Comparison of ENCODE assay signal across 8 mouse cellular contexts in the genomic region with DNA sequence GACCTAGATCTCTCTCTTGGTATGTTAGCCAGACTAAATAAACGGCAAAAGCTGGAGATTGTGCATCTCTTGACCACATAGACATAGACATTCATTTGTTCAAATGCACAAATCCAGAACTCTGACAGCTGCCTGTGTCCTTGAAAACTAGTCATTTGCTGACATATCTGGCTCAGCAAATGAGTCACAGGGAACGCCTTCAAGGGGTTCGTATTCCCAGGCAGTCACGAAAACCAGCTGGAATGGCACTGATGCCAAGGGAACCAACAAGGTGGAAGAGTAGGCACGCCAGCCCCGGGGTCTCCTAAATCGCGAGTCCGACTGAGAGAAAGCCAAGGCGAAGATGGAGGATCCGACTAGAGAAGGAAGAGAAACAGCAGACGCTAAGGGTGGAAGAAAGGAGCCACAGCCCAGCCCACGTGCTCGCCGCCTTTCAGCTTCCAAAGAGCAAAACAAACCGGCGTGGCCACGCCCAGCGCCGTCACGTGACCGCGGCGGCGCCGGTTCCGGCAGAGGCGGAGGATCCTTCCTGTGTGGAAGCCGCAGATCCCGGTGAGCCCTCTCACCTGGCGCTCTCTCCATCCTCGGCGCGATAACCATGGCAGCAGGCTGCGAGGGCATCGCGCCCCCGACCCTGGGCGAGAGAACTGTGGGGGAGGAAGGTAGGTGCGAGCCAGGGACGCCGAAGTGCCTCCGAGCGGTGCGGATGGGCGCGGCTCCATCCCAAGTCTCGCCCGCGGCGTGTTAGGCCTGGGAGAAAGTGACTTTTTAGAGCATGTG. TPM values are rescaled to one million over a fixed set of nuclear protein-coding genes. Genes with fewer than 3 reads are reported as not detected.
DNase-seq lines count a peak whose midpoint lies in the region; ATAC-seq lines count a peak whose summit lies in the region.

A gene (plus strand): TSS at position 498 of the 780 bp plus-strand sequence.

- peak within 1 kb of the TSS; percentile 92 for H3K9ac ChIP-seq in heart, embryonic 14.5 days (ENCODE audit: low read length)
- peak within 1 kb of the TSS; percentile 97 for H3K9ac ChIP-seq in liver, embryonic 12.5 days

- peak within 1 kb of the TSS in 1 of 2 experiments; percentile 61; a peak in 3 of 4 replicates for H3K27ac ChIP-seq in heart, embryonic 14.5 days (replicated peaks in 1 of 2; ENCODE audit: control insufficient read depth in 1 of 2, insufficient read depth in 1 of 2, low read depth in 2 of 2, low read length in 2 of 2)
- H3K27ac ChIP-seq in liver, embryonic 12.5 days = peak within 1 kb of the TSS; percentile 93

- H3K4me3 ChIP-seq in heart, embryonic 14.5 days (ENCODE audit: control insufficient read depth in 1 of 2, insufficient read depth in 1 of 2, low read depth in 1 of 2, low read length in 2 of 2) = peak within 1 kb of the TSS; percentile 79 to 83
- peak within 1 kb of the TSS; percentile 92 for H3K4me3 ChIP-seq in liver, embryonic 12.5 days

- ATAC-seq in heart, embryonic 14.5 days (ENCODE audit: insufficient number of reproducible peaks, insufficient read depth, low FRiP score, low read depth) = peak; percentile 44
- peak; percentile 76 for ATAC-seq in liver, embryonic 12.5 days

- H3K36me3 ChIP-seq in heart, embryonic 14.5 days (ENCODE audit: control insufficient read depth, insufficient read depth, low read length) = no peaks in the 10 kb centered on the region
- H3K36me3 ChIP-seq in liver, embryonic 12.5 days = peaks cover 9% of the 10 kb centered on the region; the same call in 1 of the 2 replicates
- H3K36me3 ChIP-seq in splenic B cell, adult 2 months (ENCODE audit: control insufficient read depth, insufficient read depth, low read length, poor library complexity, severe bottlenecking) = no peaks in the 10 kb centered on the region

- H3K4me1 ChIP-seq in heart, embryonic 14.5 days (ENCODE audit: control insufficient read depth in 2 of 2, insufficient read depth in 2 of 2, low read length in 2 of 2) = peaks cover 8 to 21% of the 10 kb centered on the region in 2 experiments; a peak in 3 of 4 replicates
- peaks cover 67% of the 10 kb centered on the region for H3K4me1 ChIP-seq in liver, embryonic 12.5 days

- no peaks in the 10 kb centered on the region for H3K9me3 ChIP-seq in heart, embryonic 14.5 days (ENCODE audit: control insufficient read depth, low read length)
- no peaks in the 10 kb centered on the region for H3K9me3 ChIP-seq in liver, embryonic 12.5 days (replicated peaks)

- peak; percentile 90 to 92 for DNase-seq in CD8-positive naive resting alpha-beta T cell, adult 2 months (ENCODE audit: low read depth in 2 of 2, low spot score in 2 of 2)
- peak; percentile 86 for DNase-seq in c-Kit-negative CD71-positive TER-119-positive erythroid progenitor cells, embryonic 14.5 days (ENCODE audit: low read depth, low spot score)
- DNase-seq in fibroblast of lung, adult 2 months (ENCODE audit: low read depth) = peak; percentile 79
- peak; percentile 94 for DNase-seq in kidney, postnatal 14 days
- DNase-seq in naive thymus-derived CD4-positive, alpha-beta T cell, adult 2 months (ENCODE audit: low read depth) = peak; percentile 96
- peak; percentile 90 for DNase-seq in splenic B cell, adult 2 months (ENCODE audit: low read depth, low spot score)

- under 1% methylated on average over 51 of the region's 51 CpGs for WGBS in heart, embryonic 14.5 days
- WGBS in liver, embryonic 12.5 days (ENCODE audit: insufficient replicate concordance) = under 1% methylated on average over 51 of the region's 51 CpGs

- no peaks in the 10 kb centered on the region for H3K27me3 ChIP-seq in heart, embryonic 14.5 days (ENCODE audit: control insufficient read depth, insufficient read depth, low read length)
- no peaks in the 10 kb centered on the region for H3K27me3 ChIP-seq in liver, embryonic 12.5 days (replicated peaks)
- H3K27me3 ChIP-seq in splenic B cell, adult 2 months (ENCODE audit: control insufficient read depth, insufficient read depth, low read length, poor library complexity, severe bottlenecking) = no peaks in the 10 kb centered on the region

- peak within 1 kb of the TSS; percentile 98 for H3K4me2 ChIP-seq in heart, embryonic 14.5 days (ENCODE audit: low read length)
- peak within 1 kb of the TSS; percentile 85 for H3K4me2 ChIP-seq in liver, embryonic 12.5 days

RNA-seq across cellular contexts. Expression of the gene that starts here (rescaled TPM):
- 6.4 and 8.8 TPM in 2 replicates for polyA plus RNA-seq in heart, embryonic 14.5 days (2014; fragmentation: Nextera tagmentation; extraction: Ambion mirVana)
- polyA plus RNA-seq in liver, embryonic 12.5 days (2016; fragmentation: Nextera tagmentation; extraction: Ambion mirVana) = 22.4 and 23.0 TPM in 2 replicates
